Mouse (Mus musculus) heart, adult 2 months (tissue): ENCODE results near the gene Man1a2. TPM values are rescaled to one million over a fixed set of nuclear protein-coding genes. Genes with fewer than 3 reads are reported as not detected.
A peak's percentile ranks its signal among the peaks of the same experiment; 100 is the strongest.

ENCODE experiments used
- DNase-seq, 2 experiments: peaks; one replicate each; pipeline ENCODE4 v3.0.0; 2021
- H3K27ac ChIP-seq: fragments of 200-600 bp; 2 replicates; pipeline ENCODE4 v1.8.1; 2022
- H3K27me3 ChIP-seq: fragments of 200-500 bp; 2 replicates; pipeline ENCODE4 v1.6.1; 2012; ENCODE audit warnings: mild to moderate bottlenecking, low read length, inconsistent platforms, mixed read lengths; ENCODE audit not compliant: control insufficient read depth, insufficient read depth
- H3K36me3 ChIP-seq: fragments of 200-500 bp; 2 replicates; pipeline ENCODE4 v1.6.1; 2012; ENCODE audit warnings: low read length, inconsistent platforms; ENCODE audit not compliant: control insufficient read depth, insufficient read depth
- H3K4me1 ChIP-seq: fragments of 200-500 bp; 2 replicates; pipeline ENCODE4 v1.6.1; 2011; ENCODE audit warnings: low read length; ENCODE audit not compliant: control insufficient read depth, insufficient read depth
- H3K4me3 ChIP-seq: fragments of 200-600 bp; 2 replicates; pipeline ENCODE4 v1.8.1; 2022
- H3K79me2 ChIP-seq: fragments of 200-500 bp; replicated peaks from 2 replicates; pipeline ENCODE4 v1.6.1; 2012; ENCODE audit warnings: mild to moderate bottlenecking, inconsistent platforms, low read length, moderate library complexity, mixed read lengths; ENCODE audit not compliant: control insufficient read depth, insufficient read depth
- H3K9ac ChIP-seq: fragments of 200-500 bp; 2 replicates; pipeline ENCODE4 v1.6.1; 2012; ENCODE audit warnings: low read depth, mild to moderate bottlenecking, control low read depth, inconsistent platforms, low read length, mixed read lengths
- CTCF ChIP-seq: fragments of 200-600 bp; IDR thresholded peaks from 2 replicates; pipeline ENCODE4 v1.8.1; 2022; ENCODE audit warnings: antibody characterized with exemption, mild to moderate bottlenecking, moderate library complexity
- EP300 ChIP-seq: fragments of 200-500 bp; IDR thresholded peaks from 2 replicates; pipeline ENCODE4 v1.6.1; 2011; ENCODE audit warnings: low read depth, low read length, control low read depth; ENCODE audit not compliant: insufficient read depth
- POLR2A ChIP-seq: fragments of 200-500 bp; IDR thresholded peaks from 2 replicates; pipeline ENCODE4 v1.6.1; 2011; ENCODE audit warnings: mild to moderate bottlenecking, low read depth, low read length, control low read depth; ENCODE audit not compliant: insufficient read depth
- WGBS: fragments of 180-500 bp; shearing (Covaris S2); methylation state at CpG from one replicate; pipeline ENCODE4 v1.1.7; 2018; 5-methylcytosine and 5-hydroxymethylcytosine counted together
- intact Hi-C: fragments of 180-260 bp; cut with DNase I; formaldehyde crosslinking; loops from one replicate; pipeline ENCODE4 v1.15.1; 2025
- long read RNA-seq: library from polyadenylated mRNA; stranded (forward); transcript quantifications from one replicate; pipeline ENCODE4 v2.0.0, GENCODE M21; 2021
- polyA plus RNA-seq: library from polyadenylated mRNA; depleted of rRNA; stranded (reverse); fragments of >200 nt; gene quantifications from 2 replicates; pipeline ENCODE4 v1.2.3, GENCODE M21; 2012; rRNA removed
- total RNA-seq, 2 experiments: library from RNA; stranded (reverse); gene quantifications; 2 replicates each; pipeline ENCODE4 v1.2.3; 2021

Man1a2 gene
- total RNA-seq, result 10 to 100 TPM; 48.0 to 49.8 TPM
- polyA plus RNA-seq, result 3.8 and 8.0 TPM in 2 replicates
- long read RNA-seq, full-length matches to known transcripts, result 11 of 14 reads
- long read RNA-seq, partial matches to known transcripts, result 1 of 14 reads
- long read RNA-seq, other reads (novel, unspliced or antisense), result 2 of 14 reads

- intact Hi-C loops, result loop anchor here (5.0 kb wide), 3 partner anchors 98 to 917 kb away; partner anchors contain the start of genes Atp1a1, Gdap2 and Wdr3
- H3K4me3 ChIP-seq, result peak within 1 kb of the TSS; percentile 71
- WGBS, result under 1% methylated on average over 67 of the region's 92 CpGs
Observed at GRCm38 (mm10) chr3:100685087-100685762, at the start of gene Man1a2. Gene Man1a2 (minus strand): TSS chr3:100685503.

GRCm38 (mm10) chr3:100734482-100735154, 49.3 kb upstream of the Man1a2 start:
- intact Hi-C loops, result no loop called here
- no peak for DNase-seq
- Histone ChIP-seq H3K9ac (no peak overlapping the region), H3K4me1 (no peaks in the 10 kb centered on the region), H3K27me3 (no peaks in the 10 kb centered on the region), H3K27ac (no peak overlapping the region), H3K4me3 (no peak overlapping the region), H3K36me3 (no peaks in the 10 kb centered on the region), H3K79me2 (no peaks in the 10 kb centered on the region)
- WGBS, result 78% methylated on average over 12 of the region's 12 CpGs
- no peak for TF ChIP-seq CTCF
- no peak for TF ChIP-seq POLR2A
- TF ChIP-seq EP300, result no peak

More at GRCm38 (mm10) chr3:100685087-100685762, at the start of gene Man1a2:
- DNase-seq, result peak; percentile 91 to 93
- TF ChIP-seq CTCF (no peak), POLR2A (peak; percentile 89), EP300 (no peak)
- no peaks in the 10 kb centered on the region for H3K79me2 ChIP-seq
- peak within 1 kb of the TSS; percentile 80 for H3K9ac ChIP-seq
- H3K36me3 ChIP-seq, result peaks cover 2% of the 10 kb centered on the region; the same call in 1 of the 2 replicates
- peak within 1 kb of the TSS; percentile 87 for H3K27ac ChIP-seq
- H3K4me1 ChIP-seq, result peaks cover 4% of the 10 kb centered on the region; the same call in 1 of the 2 replicates
- H3K27me3 ChIP-seq, result no peaks in the 10 kb centered on the region

GRCm38 (mm10) chr3:100731896-100732295, 46.6 kb upstream of the Man1a2 start:
- Histone ChIP-seq H3K4me3 (no peak overlapping the region), H3K36me3 (no peaks in the 10 kb centered on the region), H3K79me2 (no peaks in the 10 kb centered on the region), H3K27ac (no peak overlapping the region), H3K9ac (no peak overlapping the region), H3K4me1 (no peaks in the 10 kb centered on the region), H3K27me3 (no peaks in the 10 kb centered on the region)
- 86% methylated on average over 11 of the region's 11 CpGs for WGBS
- intact Hi-C loops, result no loop called here
- DNase-seq, result no peak
- TF ChIP-seq EP300, result no peak
- no peak for TF ChIP-seq POLR2A
- no peak for TF ChIP-seq CTCF

DNA sequence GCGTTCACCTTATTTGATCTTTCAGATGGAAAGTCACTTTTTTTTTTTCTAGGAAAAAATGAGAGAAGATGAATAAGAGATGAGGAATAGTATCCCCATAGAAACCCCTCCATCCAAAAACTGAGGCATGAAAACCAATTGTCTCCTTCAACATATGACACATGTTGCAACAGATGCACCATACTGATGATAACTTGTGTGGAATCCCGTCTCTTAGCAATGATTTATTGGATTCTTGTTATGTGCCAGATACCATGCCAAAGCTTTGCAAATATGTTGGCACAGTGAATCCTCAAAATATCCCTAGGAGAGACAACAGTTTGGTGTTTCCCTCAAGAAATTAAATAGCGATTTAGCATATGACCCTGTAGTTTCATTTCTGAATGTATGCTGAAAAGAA, 46.0 kb upstream of the Man1a2 start:
- WGBS, result 82% methylated on average over 3 of the region's 3 CpGs
- H3K9ac ChIP-seq, result no peak overlapping the region
- H3K4me3 ChIP-seq, result no peak overlapping the region
- no peaks in the 10 kb centered on the region for H3K4me1 ChIP-seq
- no peaks in the 10 kb centered on the region for H3K27me3 ChIP-seq
- no peaks in the 10 kb centered on the region for H3K79me2 ChIP-seq
- no peak overlapping the region for H3K27ac ChIP-seq
- no peak for DNase-seq
- no peak for TF ChIP-seq CTCF
- TF ChIP-seq EP300, result no peak
- no peak for TF ChIP-seq POLR2A
- intact Hi-C loops, result no loop called here
- no peaks in the 10 kb centered on the region for H3K36me3 ChIP-seq

GRCm38 (mm10) chr3:100728008-100728712, 42.9 kb upstream of the Man1a2 start:
- no peaks in the 10 kb centered on the region for H3K4me1 ChIP-seq
- 74% methylated on average over 4 of the region's 4 CpGs for WGBS
- no peaks in the 10 kb centered on the region for H3K27me3 ChIP-seq
- TF ChIP-seq POLR2A, result no peak
- no peak for TF ChIP-seq EP300
- no peak for TF ChIP-seq CTCF
- intact Hi-C loops, result no loop called here
- H3K9ac ChIP-seq, result no peak overlapping the region
- no peak for DNase-seq
- no peaks in the 10 kb centered on the region for H3K36me3 ChIP-seq
- no peak overlapping the region for H3K27ac ChIP-seq
- no peak overlapping the region for H3K4me3 ChIP-seq
- no peaks in the 10 kb centered on the region for H3K79me2 ChIP-seq
